Mouse (Mus musculus) E14TG2a.4 (cell line): ENCODE measurements around the gene Abi3bp.

Source experiments
- CTCF ChIP-seq: conservative IDR thresholded peaks from 2 replicates; pipeline ENCODE4 v1.5.1; 2014; ENCODE audit warnings: low read length
- POU5F1 ChIP-seq: IDR thresholded peaks from 2 replicates; pipeline ENCODE4 v1.6.1; 2014; ENCODE audit warnings: low read length, borderline replicate concordance

- TF ChIP-seq CTCF (no peak), POU5F1 (no peak)
Measured at GRCm38 (mm10) chr16:56722357-56722756, 244.7 kb downstream of the Abi3bp start.
